Mouse (Mus musculus) left cerebral cortex, postnatal 25 days (tissue): ENCODE data around the gene Ptk6. TPM values are rescaled to one million over a fixed set of nuclear protein-coding genes. Genes with fewer than 3 reads are reported as not detected.

ENCODE experiments used
- DNase-seq, 2 experiments: peaks; one replicate each; pipeline ENCODE4 v3.0.0; 2022; ENCODE audit warnings: low spot score in 2 of 2, mixed read lengths in 1 of 2
- intact Hi-C: fragments of 180-260 bp; cut with DNase I; formaldehyde crosslinking; loops from one replicate; pipeline ENCODE4 v1.15.1; 2025
- total RNA-seq, 2 experiments: library from RNA; stranded (reverse); gene quantifications; 2 replicates each; pipeline ENCODE4 v1.2.3; 2021

Gene Ptk6
- total RNA-seq, 2 experiments from 2014 or later = 0.09 TPM; not detected in 1

GRCm38 (mm10) chr2:181147546-181148317 lies 54.9 kb downstream of the Ptk6 start:
- intact Hi-C loops = no loop called here
- DNase-seq = peak in 1 of 2 experiments; percentile 39

GRCm38 (mm10) chr2:181146976-181147545 lies 55.5 kb downstream of the Ptk6 start:
- DNase-seq = peak in 1 of 2 experiments; percentile 12

GRCm38 (mm10) chr2:181144675-181145074 lies 57.9 kb downstream of the Ptk6 start:
- intact Hi-C loops = no loop called here
- peak in 1 of 2 experiments; percentile 2 for DNase-seq

More at GRCm38 (mm10) chr2:181146976-181147545, 55.5 kb downstream of the Ptk6 start:
- intact Hi-C loops = no loop called here

Other genes with a start within 250 kb of the Ptk6 start
- gene Nkain4, start 248.1 kb downstream of the Ptk6 start, total RNA-seq = 10 to 100 TPM; 36.0 to 37.9 TPM
- 100 to 1,000 TPM; 139 to 147 TPM for gene Arfgap1, start 235.6 kb downstream of the Ptk6 start, total RNA-seq
- 1 to 10 TPM; 1.2 to 2.0 TPM for gene Col20a1, start 216.3 kb downstream of the Ptk6 start, total RNA-seq
- gene Chrna4, start 159.2 kb downstream of the Ptk6 start, total RNA-seq = 10 to 100 TPM; 31.2 to 38.2 TPM
- 100 to 1,000 TPM; 227 to 240 TPM for gene Kcnq2, start 67.5 kb downstream of the Ptk6 start, total RNA-seq
- gene Eef1a2, start 45.8 kb downstream of the Ptk6 start, total RNA-seq = 1,000 to 10,000 TPM; 1,322 to 1,385 TPM
- 10 to 100 TPM; 95.9 to 97.3 TPM for gene Ppdpf, start 15.5 kb downstream of the Ptk6 start, total RNA-seq
- gene Srms, start 10.4 kb upstream of the Ptk6 start, total RNA-seq = under 1 TPM in 1 of 2 experiments, not detected in 1; 0.21 TPM
- under 1 TPM in 1 of 2 experiments, not detected in 1; 0.30 TPM for gene Fndc11, start 17.2 kb upstream of the Ptk6 start, total RNA-seq
- gene Helz2, start 39.2 kb upstream of the Ptk6 start, total RNA-seq = 1 to 10 TPM; 2.2 to 2.5 TPM
- 10 to 100 TPM; 21.3 to 23.9 TPM for gene Gmeb2, start 85.2 kb upstream of the Ptk6 start, total RNA-seq
- gene Stmn3, start 111.7 kb upstream of the Ptk6 start, total RNA-seq = 100 to 1,000 TPM; 631 to 689 TPM
- gene Rtel1, start 117.0 kb upstream of the Ptk6 start, total RNA-seq = 10 to 100 TPM; 29.8 to 34.9 TPM
- gene Zgpat, start 162.1 kb upstream of the Ptk6 start, total RNA-seq = 10 to 100 TPM; 64.8 to 68.0 TPM
- gene Arfrp1, start 162.6 kb upstream of the Ptk6 start, total RNA-seq = 10 to 100 TPM; 39.5 to 41.4 TPM
- gene Lime1, start 177.3 kb upstream of the Ptk6 start, total RNA-seq = 10 to 100 TPM; 35.8 to 39.1 TPM